Mouse (Mus musculus): Measurements from ENCODE around the gene Rpusd3. TPM values are rescaled to one million over a fixed set of nuclear protein-coding genes. Genes with fewer than 3 reads are reported as not detected.

The Rpusd3 gene
- polyA plus RNA-seq (2012; ENCODE audit: low replicate concordance) = 135 and 164 TPM in 2 replicates

GRCm38 (mm10) chr6:113419199-113419587 is at the start of gene Rpusd3:
Gene Rpusd3, minus strand, starts transcription at chr6:113419340.

GRCm38 (mm10) chr6:113457952-113458534 is 38.9 kb upstream of the Rpusd3 start, which contains the start of gene Il17re:
Gene Il17re, plus strand, starts transcription at chr6:113458484.

GRCm38 (mm10) chr6:113442442-113443090 is 23.4 kb upstream of the Rpusd3 start, which contains the start of gene Jagn1:
Gene Jagn1, plus strand, starts transcription at chr6:113442569.

GRCm38 (mm10) chr6:113435664-113436205 is 16.6 kb upstream of the Rpusd3 start, which contains the start of gene Cidec:
Gene Cidec, minus strand, starts transcription at chr6:113435760.

GRCm38 (mm10) chr6:113388960-113389359 is 30.2 kb downstream of the Rpusd3 start, which contains the start of gene Ttll3:
Gene Ttll3, plus strand, starts transcription at chr6:113389260.

GRCm38 (mm10) chr6:113377496-113378385 is 41.4 kb downstream of the Rpusd3 start, which contains the start of the genes Tada3 and Arpc4:
Gene Tada3, minus strand, starts transcription at chr6:113377883.
Gene Arpc4, plus strand, starts transcription at chr6:113378115.

Other genes starting within 250 kb of the Rpusd3 start
- 0.07 TPM in 1 of 2 replicates, not detected in the other for gene Lhfpl4, start 224.0 kb downstream of the Rpusd3 start, polyA plus RNA-seq (2012; ENCODE audit: low replicate concordance)
- gene Mtmr14, start 181.5 kb downstream of the Rpusd3 start, polyA plus RNA-seq (2012; ENCODE audit: low replicate concordance) = 64.5 and 115 TPM in 2 replicates
- gene Cpne9, start 137.0 kb downstream of the Rpusd3 start, polyA plus RNA-seq (2012; ENCODE audit: low replicate concordance) = not detected in 2 replicates
- 31.9 and 78.4 TPM in 2 replicates for gene Brpf1, start 112.2 kb downstream of the Rpusd3 start, polyA plus RNA-seq (2012; ENCODE audit: low replicate concordance)
- gene Ogg1, start 92.4 kb downstream of the Rpusd3 start, polyA plus RNA-seq (2012; ENCODE audit: low replicate concordance) = 11.2 and 13.0 TPM in 2 replicates
- gene Camk1, start 75.4 kb downstream of the Rpusd3 start, polyA plus RNA-seq (2012; ENCODE audit: low replicate concordance) = 3.1 and 4.4 TPM in 2 replicates
- gene Tada3, start 41.5 kb downstream of the Rpusd3 start, polyA plus RNA-seq (2012; ENCODE audit: low replicate concordance) = 41.4 and 52.6 TPM in 2 replicates
- gene Arpc4, start 41.2 kb downstream of the Rpusd3 start, polyA plus RNA-seq (2012; ENCODE audit: low replicate concordance) = 409 and 484 TPM in 2 replicates
- 5.9 and 6.1 TPM in 2 replicates for gene Ttll3, start 30.1 kb downstream of the Rpusd3 start, polyA plus RNA-seq (2012; ENCODE audit: low replicate concordance)
- gene Cidec, start 16.4 kb upstream of the Rpusd3 start, polyA plus RNA-seq (2012; ENCODE audit: low replicate concordance) = not detected in 2 replicates
- 8.9 and 12.8 TPM in 2 replicates for gene Jagn1, start 23.2 kb upstream of the Rpusd3 start, polyA plus RNA-seq (2012; ENCODE audit: low replicate concordance)
- 0.08 TPM in 1 of 2 replicates, not detected in the other for gene Il17re, start 39.1 kb upstream of the Rpusd3 start, polyA plus RNA-seq (2012; ENCODE audit: low replicate concordance)
- gene Il17rc, start 52.1 kb upstream of the Rpusd3 start, polyA plus RNA-seq (2012; ENCODE audit: low replicate concordance) = 2.5 and 3.0 TPM in 2 replicates
- gene Creld1, start 64.0 kb upstream of the Rpusd3 start, polyA plus RNA-seq (2012; ENCODE audit: low replicate concordance) = 25.7 and 65.0 TPM in 2 replicates
- 0.06 TPM in 1 of 2 replicates, not detected in the other for gene Prrt3, start 82.6 kb upstream of the Rpusd3 start, polyA plus RNA-seq (2012; ENCODE audit: low replicate concordance)
- 54.1 and 74.3 TPM in 2 replicates for gene Emc3, start 112.3 kb upstream of the Rpusd3 start, polyA plus RNA-seq (2012; ENCODE audit: low replicate concordance)
- 0.74 and 3.2 TPM in 2 replicates for gene Fancd2, start 112.3 kb upstream of the Rpusd3 start, polyA plus RNA-seq (2012; ENCODE audit: low replicate concordance)
- gene Fancd2os, start 181.4 kb upstream of the Rpusd3 start, polyA plus RNA-seq (2012; ENCODE audit: low replicate concordance) = not detected in 2 replicates
- 7.0 and 22.1 TPM in 2 replicates for gene Brk1, start 185.4 kb upstream of the Rpusd3 start, polyA plus RNA-seq (2012; ENCODE audit: low replicate concordance)
- 6.5 and 10.1 TPM in 2 replicates for gene Vhl, start 204.6 kb upstream of the Rpusd3 start, polyA plus RNA-seq (2012; ENCODE audit: low replicate concordance)
- gene Irak2, start 219.1 kb upstream of the Rpusd3 start, polyA plus RNA-seq (2012; ENCODE audit: low replicate concordance) = 57.1 and 103 TPM in 2 replicates

Data from leukemia stem cell, adult 10-12 weeks (primary cell).